Mouse (Mus musculus) MEL (cell line): ENCODE measurements around the gene Cacna1b. TPM values are rescaled to one million over a fixed set of nuclear protein-coding genes. Genes with fewer than 3 reads are reported as not detected.

ENCODE experiments used
- DNase-seq: peaks from one replicate; pipeline ENCODE4 v3.0.0; 2011; ENCODE audit warnings: low read depth, low spot score
- H3K27ac ChIP-seq: 2 replicates; pipeline ENCODE4 v1.5.1; 2012; ENCODE audit warnings: low read depth, mild to moderate bottlenecking, control low read depth, low read length, moderate library complexity; ENCODE audit not compliant: control insufficient read depth
- H3K27me3 ChIP-seq, 2 experiments: fragments of 150-350 bp in 1 of 2; sonication (generic) in 1 of 2; 2 replicates each; pipeline ENCODE4 v1.6.1; 2012; ENCODE audit warnings: low read length in 2 of 2, mild to moderate bottlenecking in 2 of 2, improper control_type of control experiment in 1 of 2, moderate library complexity in 1 of 2; ENCODE audit not compliant: insufficient read depth in 2 of 2, control insufficient read depth in 1 of 2
- H3K36me3 ChIP-seq, 2 experiments: 2 replicates each; pipeline ENCODE4 v1.6.1; 2012 to 2014; ENCODE audit warnings: low read length in 2 of 2, improper control_type of control experiment in 1 of 2, inconsistent platforms in 1 of 2, mild to moderate bottlenecking in 1 of 2; ENCODE audit not compliant: insufficient read depth in 2 of 2, control insufficient read depth in 1 of 2
- H3K4me1 ChIP-seq, 2 experiments: fragments of 150-350 bp in 1 of 2; sonication (generic) in 1 of 2; 2 replicates each; pipeline ENCODE4 v1.6.1; 2012; ENCODE audit warnings: low read length in 2 of 2, improper control_type of control experiment in 1 of 2, mild to moderate bottlenecking in 1 of 2; ENCODE audit not compliant: insufficient read depth in 2 of 2, control insufficient read depth in 1 of 2
- H3K4me3 ChIP-seq, 2 experiments: fragments of 150-350 bp in 1 of 2; sonication (generic) in 1 of 2; 2 replicates each; pipeline ENCODE4 v1.5.1; 2012; ENCODE audit warnings: low read depth in 2 of 2, low read length in 2 of 2, mild to moderate bottlenecking in 2 of 2, moderate library complexity in 2 of 2, control low read depth in 1 of 2, improper control_type of control experiment in 1 of 2; ENCODE audit not compliant: control insufficient read depth in 1 of 2, insufficient read depth in 1 of 2
- H3K79me2 ChIP-seq: 2 replicates; pipeline ENCODE4 v1.6.1; 2012; ENCODE audit warnings: mild to moderate bottlenecking, low read length, moderate library complexity; ENCODE audit not compliant: control insufficient read depth, poor library complexity, insufficient read depth
- H3K9ac ChIP-seq: 2 replicates; pipeline ENCODE4 v1.6.1; 2012; ENCODE audit warnings: low read depth, mild to moderate bottlenecking, control low read depth, low read length, moderate library complexity; ENCODE audit not compliant: control insufficient read depth, poor library complexity, severe bottlenecking
- H3K9me3 ChIP-seq: fragments of 150-350 bp; sonication (generic); replicated peaks from 2 replicates; pipeline ENCODE4 v1.6.1; 2012; ENCODE audit warnings: mild to moderate bottlenecking, low read length, improper control_type of control experiment, moderate library complexity; ENCODE audit not compliant: insufficient read depth
- BHLHE40 ChIP-seq: IDR thresholded peaks from 2 replicates; pipeline ENCODE4 v1.6.1; 2012; ENCODE audit warnings: low read depth, mild to moderate bottlenecking, inconsistent platforms, low read length, improper control_type of control experiment, borderline replicate concordance
- CHD1 ChIP-seq: IDR thresholded peaks from 2 replicates; pipeline ENCODE4 v1.6.1; 2012; ENCODE audit warnings: low read depth, mild to moderate bottlenecking, inconsistent platforms, low read length, improper control_type of control experiment
- CTCF ChIP-seq, 3 experiments: IDR thresholded peaks in 2 of 3; conservative IDR thresholded peaks in 1 of 3; 2 replicates each; pipeline ENCODE4 v1.5.1; 2011 to 2012; ENCODE audit warnings: low read length in 3 of 3, low read depth in 2 of 3, mild to moderate bottlenecking in 2 of 3, improper control_type of control experiment in 1 of 3, inconsistent platforms in 1 of 3, mixed read lengths in 1 of 3, moderate library complexity in 1 of 3; ENCODE audit not compliant: control insufficient read depth in 1 of 3, insufficient read depth in 1 of 3, poor library complexity in 1 of 3, severe bottlenecking in 1 of 3
- ELF1 ChIP-seq: IDR thresholded peaks from 2 replicates; pipeline ENCODE4 v1.6.1; 2014; ENCODE audit warnings: low read depth, mild to moderate bottlenecking, inconsistent platforms, low read length, improper control_type of control experiment, moderate library complexity
- ETS1 ChIP-seq: IDR thresholded peaks from 2 replicates; pipeline ENCODE4 v1.6.1; 2012; ENCODE audit warnings: low read depth, mild to moderate bottlenecking, inconsistent platforms, low read length, improper control_type of control experiment, moderate library complexity
- GABPA ChIP-seq: IDR thresholded peaks from 2 replicates; pipeline ENCODE4 v1.6.1; 2012; ENCODE audit warnings: low read depth, mild to moderate bottlenecking, inconsistent platforms, low read length, improper control_type of control experiment, moderate library complexity
- GATA1 ChIP-seq: IDR thresholded peaks from 2 replicates; pipeline ENCODE4 v1.6.1; 2011; ENCODE audit warnings: low read depth, low read length, improper control_type of control experiment
- HCFC1 ChIP-seq: IDR thresholded peaks from 2 replicates; pipeline ENCODE4 v1.6.1; 2012; ENCODE audit warnings: low read depth, mild to moderate bottlenecking, inconsistent platforms, low read length, improper control_type of control experiment, moderate library complexity
- MXI1 ChIP-seq: IDR thresholded peaks from 2 replicates; pipeline ENCODE4 v1.6.1; 2011; ENCODE audit warnings: mild to moderate bottlenecking, low read depth, low read length, improper control_type of control experiment
- MYB ChIP-seq: IDR thresholded peaks from 2 replicates; pipeline ENCODE4 v1.6.1; 2011; ENCODE audit warnings: mild to moderate bottlenecking, low read depth, low read length, improper control_type of control experiment
- MYC ChIP-seq: IDR thresholded peaks from 2 replicates; pipeline ENCODE4 v1.6.1; 2011; ENCODE audit warnings: low read depth, mild to moderate bottlenecking, low read length, improper control_type of control experiment, moderate library complexity
- NRF1 ChIP-seq: IDR thresholded peaks from 2 replicates; pipeline ENCODE4 v1.6.1; 2014; ENCODE audit warnings: low read depth, mild to moderate bottlenecking, inconsistent platforms, low read length, improper control_type of control experiment, moderate library complexity; ENCODE audit not compliant: poor library complexity, insufficient read depth, severe bottlenecking
- POLR2A ChIP-seq, 2 experiments: IDR thresholded peaks; 2 replicates each; pipeline ENCODE4 v1.6.1; 2011 to 2012; ENCODE audit warnings: low read length in 2 of 2, mild to moderate bottlenecking in 2 of 2, control low read depth in 1 of 2, improper control_type of control experiment in 1 of 2, low read depth in 1 of 2, moderate library complexity in 1 of 2; ENCODE audit not compliant: control insufficient read depth in 1 of 2, insufficient read depth in 1 of 2, poor library complexity in 1 of 2
- POLR2AphosphoS2 ChIP-seq: IDR thresholded peaks from 2 replicates; pipeline ENCODE4 v1.6.1; 2011; ENCODE audit warnings: low read length, improper control_type of control experiment
- POLR2AphosphoS5 ChIP-seq: IDR thresholded peaks from 2 replicates; pipeline ENCODE4 v1.6.1; 2012; ENCODE audit warnings: low read depth, borderline replicate concordance, mild to moderate bottlenecking, inconsistent platforms, low read length, moderate library complexity, mixed read lengths
- RAD21 ChIP-seq: IDR thresholded peaks from 2 replicates; pipeline ENCODE4 v1.6.1; 2011; ENCODE audit warnings: mild to moderate bottlenecking, low read depth, low read length, improper control_type of control experiment
- RCOR1 ChIP-seq: IDR thresholded peaks from 2 replicates; pipeline ENCODE4 v1.6.1; 2012; ENCODE audit warnings: low read depth, mild to moderate bottlenecking, inconsistent platforms, low read length, improper control_type of control experiment
- SIN3A ChIP-seq: IDR thresholded peaks from 2 replicates; pipeline ENCODE4 v1.6.1; 2012; ENCODE audit warnings: low read length, improper control_type of control experiment, inconsistent platforms
- SMC3 ChIP-seq: IDR thresholded peaks from 2 replicates; pipeline ENCODE4 v1.6.1; 2011; ENCODE audit warnings: low read depth, low read length, improper control_type of control experiment
- TBP ChIP-seq: IDR thresholded peaks from 2 replicates; pipeline ENCODE4 v1.8.0; 2011; ENCODE audit warnings: low read depth, low read length, improper control_type of control experiment
- TCF12 ChIP-seq: IDR thresholded peaks from 2 replicates; pipeline ENCODE4 v1.6.1; 2014; ENCODE audit warnings: low read depth, mild to moderate bottlenecking, inconsistent platforms, low read length, improper control_type of control experiment, moderate library complexity
- UBTF ChIP-seq: IDR thresholded peaks from 2 replicates; pipeline ENCODE4 v1.6.1; 2012; ENCODE audit warnings: low read depth, mild to moderate bottlenecking, inconsistent platforms, low read length, improper control_type of control experiment, moderate library complexity, borderline replicate concordance; ENCODE audit not compliant: insufficient read depth
- USF2 ChIP-seq, 2 experiments: IDR thresholded peaks; 2 replicates each; pipeline ENCODE4 v1.6.1; 2011 to 2012; ENCODE audit warnings: improper control_type of control experiment in 2 of 2, low read length in 2 of 2, borderline replicate concordance in 1 of 2, inconsistent platforms in 1 of 2, low read depth in 1 of 2, mild to moderate bottlenecking in 1 of 2; ENCODE audit not compliant: insufficient read depth in 1 of 2
- ZKSCAN1 ChIP-seq: IDR thresholded peaks from 2 replicates; pipeline ENCODE4 v1.6.1; 2012; ENCODE audit warnings: low read depth, mild to moderate bottlenecking, inconsistent platforms, low read length, improper control_type of control experiment, moderate library complexity
- ZMIZ1 ChIP-seq: IDR thresholded peaks from 2 replicates; pipeline ENCODE4 v1.6.1; 2012; ENCODE audit warnings: low read depth, mild to moderate bottlenecking, inconsistent platforms, low read length, improper control_type of control experiment, moderate library complexity
- ZNF384 ChIP-seq: IDR thresholded peaks from 2 replicates; pipeline ENCODE4 v1.6.1; 2012; ENCODE audit warnings: low read depth, mild to moderate bottlenecking, inconsistent platforms, low read length, improper control_type of control experiment
- polyA plus RNA-seq, 2 experiments: library from polyadenylated mRNA; stranded (reverse) in 1 of 2; unstranded in 1 of 2; fragments of >175 nt in 1 of 2; fragments of >200 nt in 1 of 2; gene quantifications; 2 replicates each; pipeline versions ENCODE4 v1.2.1 to v1.2.4; 2012; ENCODE audit warnings: low replicate concordance in 2 of 2, low read depth in 1 of 2; ENCODE audit not compliant: insufficient read length in 2 of 2, insufficient read depth in 1 of 2, missing spikeins in 1 of 2
- total RNA-seq: library from RNA; depleted of rRNA; stranded (reverse); fragments of 300-350 nt; gene quantifications from 2 replicates; pipeline ENCODE4 v1.2.3, GENCODE M21; 2012

Cacna1b gene
- total and polyA plus RNA-seq, 3 experiments, result not detected

DNA sequence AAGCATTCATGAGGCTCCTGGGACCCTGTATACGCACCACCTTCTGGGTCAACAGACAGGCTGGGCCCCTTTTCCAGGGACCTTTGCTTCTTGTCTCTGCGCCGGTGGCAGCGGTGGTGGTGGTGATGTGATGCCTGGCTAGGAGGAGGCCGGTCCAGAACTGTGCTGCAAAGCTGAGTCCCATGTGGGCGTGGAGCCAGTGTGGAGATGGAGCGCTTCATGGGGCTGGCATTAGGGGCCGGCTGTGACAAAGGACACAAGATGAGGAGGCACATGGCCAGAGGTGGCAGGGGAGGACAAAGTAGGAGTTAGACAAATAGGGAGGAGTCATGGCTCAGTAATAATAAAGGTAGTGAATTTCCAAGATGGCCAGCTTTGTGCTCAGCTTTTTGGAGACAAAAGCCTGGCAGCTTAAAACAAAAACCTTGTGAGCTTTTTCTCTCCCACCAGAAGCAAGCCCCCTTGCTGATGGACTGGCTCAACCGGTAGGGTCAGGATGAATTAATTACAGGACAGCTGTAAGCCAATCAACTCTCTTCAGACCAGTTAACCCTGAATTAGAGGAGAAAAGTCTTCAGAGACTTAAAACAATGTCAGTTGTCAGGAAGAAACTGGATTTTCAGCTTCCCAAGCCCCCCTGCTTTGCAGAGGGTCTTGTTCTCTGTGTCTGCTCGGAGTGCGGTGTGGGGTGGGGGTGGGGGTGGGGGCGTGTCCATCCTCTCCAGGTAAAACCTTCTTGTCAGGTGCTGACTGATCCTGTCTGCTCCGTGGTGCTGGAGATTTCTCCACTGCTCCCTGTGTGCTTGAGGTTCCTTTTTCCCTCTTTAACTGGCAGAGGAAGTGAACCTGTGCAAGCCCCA lies 154.8 kb downstream of the Cacna1b start:
- H3K4me1 ChIP-seq, result no peaks in the 10 kb centered on the region
- no peak for DNase-seq
- H3K27ac ChIP-seq, result no peak overlapping the region
- no peaks in the 10 kb centered on the region for H3K9me3 ChIP-seq
- no peaks in the 10 kb centered on the region for H3K27me3 ChIP-seq
- H3K36me3 ChIP-seq, result no peaks in the 10 kb centered on the region
- TF ChIP-seq POLR2AphosphoS5 (no peak), ELF1 (no peak), RAD21 (no peak), MXI1 (no peak), RCOR1 (no peak), USF2 (IDR thresholded peaks at IDR 0.05; ENCODE audit: borderline replicate concordance in 1 of 2, insufficient read depth in 1 of 2, low read depth in 1 of 2, low read length in 2 of 2) (no peak), UBTF (no peak), BHLHE40 (no peak)
- H3K79me2 ChIP-seq, result no peaks in the 10 kb centered on the region
- no peak overlapping the region for H3K9ac ChIP-seq
- no peak overlapping the region for H3K4me3 ChIP-seq

DNA sequence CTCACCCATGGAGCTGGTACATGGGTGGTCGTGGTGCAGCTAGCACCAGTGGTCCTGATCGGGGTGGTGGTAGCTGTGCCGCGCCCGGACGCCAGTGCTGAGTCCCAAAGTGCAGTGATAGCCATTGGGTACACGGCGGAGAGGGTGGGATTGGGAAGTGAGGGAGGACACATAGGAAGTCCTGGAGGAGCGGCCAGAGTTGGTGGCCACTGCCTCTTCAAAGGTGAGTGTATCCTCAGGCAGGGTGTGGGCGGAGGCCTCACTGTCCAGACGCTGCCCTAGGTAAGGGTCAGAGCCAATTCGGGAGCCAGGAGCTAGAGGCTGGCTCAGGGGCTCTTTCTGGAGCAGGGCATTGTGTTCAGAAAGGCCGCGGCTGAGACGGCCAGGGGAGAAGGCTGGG lies 156.4 kb downstream of the Cacna1b start:
- Histone ChIP-seq H3K9ac (no peak overlapping the region), H3K9me3 (no peaks in the 10 kb centered on the region), H3K27me3 (no peaks in the 10 kb centered on the region), H3K4me1 (no peaks in the 10 kb centered on the region), H3K36me3 (no peaks in the 10 kb centered on the region), H3K4me3 (no peak overlapping the region), H3K79me2 (no peaks in the 10 kb centered on the region), H3K27ac (no peak overlapping the region)
- DNase-seq, result no peak
- TF ChIP-seq POLR2A (IDR thresholded peaks at IDR 0.05; ENCODE audit: control insufficient read depth in 1 of 2, insufficient read depth in 1 of 2, low read depth in 1 of 2, low read length in 2 of 2, poor library complexity in 1 of 2), result no peak
- no peak for TF ChIP-seq ELF1
- TF ChIP-seq CHD1, result no peak
- TF ChIP-seq POLR2AphosphoS2, result no peak
- TF ChIP-seq SMC3, result no peak
- no peak for TF ChIP-seq CTCF (IDR thresholded peaks at IDR 0.05 in 2 of 3, conservative IDR thresholded peaks at IDR 0.05 in 1 of 3; ENCODE audit: control insufficient read depth in 1 of 3, insufficient read depth in 1 of 3, low read depth in 2 of 3, low read length in 3 of 3, poor library complexity in 1 of 3, severe bottlenecking in 1 of 3)
- TF ChIP-seq TCF12, result no peak
- TF ChIP-seq MYB, result no peak
- TF ChIP-seq ETS1, result no peak
- TF ChIP-seq GATA1, result no peak
- TF ChIP-seq SIN3A, result no peak
- no peak for TF ChIP-seq NRF1
- TF ChIP-seq ZKSCAN1, result no peak
- TF ChIP-seq ZNF384, result no peak
- no peak for TF ChIP-seq GABPA
- no peak for TF ChIP-seq HCFC1
- no peak for TF ChIP-seq TBP
- TF ChIP-seq MYC, result no peak
- no peak for TF ChIP-seq ZMIZ1
